Mouse (Mus musculus) mouse trophoblast stem cell (cell line): ENCODE results near the gene Lats2.

Source experiments
- in situ Hi-C, 2 experiments: fragments of 300-500 bp; cut with MseI, MboI; formaldehyde crosslinking; loops; 2 replicates in 1 of 2; 3 replicates in 1 of 2; pipeline ENCODE4 v1.15.1; 2025

Lats2 gene

DNA sequence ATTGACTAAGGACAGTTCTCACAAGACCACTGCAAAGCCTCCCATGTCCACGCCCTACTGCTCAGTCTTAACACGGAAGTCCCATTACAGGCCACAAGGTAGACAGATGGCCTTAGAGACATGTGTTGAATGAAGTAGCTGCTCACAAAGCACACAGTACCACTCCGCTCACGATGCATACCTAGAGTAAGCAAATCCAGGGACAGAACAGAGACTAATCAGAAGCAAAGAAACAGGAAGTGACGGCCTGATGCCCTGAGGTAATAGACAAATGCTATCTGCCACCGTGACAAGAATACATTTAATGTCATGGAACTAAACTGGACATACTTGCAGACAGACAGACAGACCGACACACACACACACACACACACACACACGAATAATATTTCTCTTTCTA is 17.5 kb downstream of the Lats2 start:
- in situ Hi-C loops, result no loop called here

DNA sequence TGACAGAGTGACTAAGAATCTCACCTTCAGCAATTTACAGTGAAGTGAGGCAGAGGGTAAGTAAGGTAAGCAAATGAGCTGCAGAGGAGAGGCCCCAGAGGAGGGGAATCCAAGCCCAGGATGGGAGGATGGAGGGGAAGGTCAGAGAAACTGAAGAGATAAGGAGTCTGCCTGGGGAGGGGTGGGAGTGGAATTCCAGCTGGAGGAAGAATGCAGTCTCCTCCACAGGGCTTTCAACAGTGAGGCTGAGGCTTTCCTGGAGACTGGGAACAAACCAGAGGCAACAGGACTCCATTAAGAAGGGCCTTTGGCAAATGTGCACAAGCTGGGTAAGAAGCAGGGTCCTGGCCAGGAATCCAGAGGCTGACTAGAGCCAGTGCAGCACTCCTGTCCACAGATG is 21.1 kb downstream of the Lats2 start:
- in situ Hi-C loops, result no loop called here

DNA sequence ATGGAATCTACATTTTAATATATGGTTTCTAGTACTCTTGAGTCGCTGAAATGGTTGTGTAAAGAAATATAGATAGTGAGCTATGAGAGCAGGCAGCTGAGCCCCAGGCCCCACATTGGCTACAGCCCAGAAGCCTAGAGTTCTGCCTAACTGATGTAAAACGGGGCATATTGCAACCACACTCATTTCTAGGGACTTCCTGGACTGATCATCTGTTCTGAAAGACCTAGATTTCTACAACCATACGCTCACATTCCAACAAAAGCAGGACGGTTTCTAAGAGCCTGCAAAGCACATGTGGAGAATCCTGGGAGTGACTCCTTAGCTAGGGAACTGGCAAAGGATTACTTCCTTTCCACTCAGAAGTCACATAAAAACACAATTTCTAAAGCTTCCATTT is 22.0 kb downstream of the Lats2 start:
- in situ Hi-C loops, result no loop called here

DNA sequence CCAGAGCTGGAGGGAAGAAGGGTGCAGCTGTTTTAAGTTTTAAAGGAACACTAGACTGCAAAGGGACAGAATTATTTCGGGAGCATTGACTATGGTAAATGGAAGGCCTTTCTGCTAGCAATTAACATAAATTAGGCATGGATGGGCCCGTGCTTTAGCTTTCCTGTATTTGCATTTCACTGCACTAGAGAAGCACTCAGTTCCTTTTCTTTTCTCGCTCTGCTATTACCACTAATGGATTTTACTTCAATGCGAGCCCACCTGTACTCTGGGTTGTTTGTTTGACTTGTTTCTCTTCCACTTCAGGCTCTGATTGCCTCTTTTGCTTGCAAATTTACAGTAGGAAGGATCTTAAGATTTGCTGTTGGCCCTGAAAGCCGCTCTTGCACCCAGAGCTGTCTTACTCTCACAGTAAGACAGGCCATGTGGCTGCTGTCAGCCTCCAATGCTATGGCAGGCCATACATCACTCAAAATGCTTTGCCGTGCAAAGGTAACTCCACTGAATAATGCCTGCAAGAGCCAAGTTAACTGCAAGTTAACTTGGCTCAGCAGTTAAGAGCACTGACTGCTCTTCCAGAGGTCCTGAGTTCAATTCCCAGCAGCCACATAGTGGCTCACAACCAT is 25.4 kb downstream of the Lats2 start:
- in situ Hi-C loops, result no loop called here

DNA sequence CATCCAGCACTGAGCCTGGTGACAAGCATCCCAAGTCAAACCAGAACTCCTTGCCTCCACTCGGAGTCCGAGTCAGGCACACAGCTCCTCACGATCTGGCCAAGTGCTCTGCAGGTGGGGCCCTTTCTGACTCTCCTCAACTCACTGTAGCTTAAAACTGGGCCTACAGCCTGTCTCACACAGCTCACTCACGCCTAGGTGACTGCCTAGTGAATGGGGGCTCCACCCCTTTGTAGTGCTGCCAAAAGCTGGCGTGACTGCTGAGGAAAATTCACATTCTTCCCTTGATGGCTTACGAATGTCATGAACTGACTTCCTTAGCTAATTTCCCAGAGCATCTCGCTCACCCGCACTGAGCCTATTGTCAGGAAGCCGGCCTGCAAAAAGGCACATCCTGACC is 27.7 kb downstream of the Lats2 start:
- in situ Hi-C loops, result no loop called here

DNA sequence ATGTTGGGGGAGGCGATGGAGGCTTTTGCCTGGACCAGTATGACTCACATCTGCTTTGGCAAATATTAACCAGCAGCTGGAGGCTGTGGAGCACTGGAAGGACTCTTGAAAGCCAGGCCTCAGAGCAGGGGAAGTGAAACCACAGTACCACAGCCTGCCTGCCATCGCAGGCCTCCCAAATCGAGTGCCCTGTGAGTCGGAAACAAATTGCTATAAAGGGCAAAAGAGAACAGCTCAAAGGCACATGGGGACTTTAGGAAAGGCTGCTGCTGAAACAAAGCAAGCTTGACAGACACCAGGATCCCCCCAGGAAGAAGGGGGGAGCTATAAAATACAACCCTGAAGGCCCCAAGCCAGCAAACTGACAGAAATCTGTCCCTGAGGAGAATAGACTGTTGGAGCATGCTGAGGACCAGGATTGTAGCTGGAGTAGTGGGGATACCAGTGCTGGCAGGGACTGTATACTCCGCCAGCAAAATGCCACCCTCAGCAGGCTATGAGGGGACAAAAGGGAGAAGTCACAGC is 28.2 kb downstream of the Lats2 start:
- in situ Hi-C loops, result no loop called here

DNA sequence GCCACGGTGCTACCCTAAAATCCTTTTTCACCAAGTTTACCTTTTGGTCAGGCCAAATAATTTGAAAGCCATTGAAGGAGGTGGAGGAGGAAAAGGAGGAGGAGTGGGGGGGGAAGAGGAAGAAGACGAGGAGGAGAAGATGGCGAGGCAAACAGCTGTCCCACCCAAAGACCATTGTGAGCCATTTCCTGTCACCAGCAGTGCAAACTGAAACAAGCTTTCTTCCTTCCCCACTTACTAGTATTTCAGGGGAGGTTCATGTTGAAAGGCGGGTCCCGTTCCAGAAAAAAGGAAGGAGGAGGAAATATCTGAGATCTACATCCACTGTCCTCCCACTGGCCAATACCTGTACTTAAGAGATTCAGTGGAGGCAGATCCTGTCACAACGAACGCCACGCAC is 28.8 kb downstream of the Lats2 start:
- in situ Hi-C loops, result no loop called here

DNA sequence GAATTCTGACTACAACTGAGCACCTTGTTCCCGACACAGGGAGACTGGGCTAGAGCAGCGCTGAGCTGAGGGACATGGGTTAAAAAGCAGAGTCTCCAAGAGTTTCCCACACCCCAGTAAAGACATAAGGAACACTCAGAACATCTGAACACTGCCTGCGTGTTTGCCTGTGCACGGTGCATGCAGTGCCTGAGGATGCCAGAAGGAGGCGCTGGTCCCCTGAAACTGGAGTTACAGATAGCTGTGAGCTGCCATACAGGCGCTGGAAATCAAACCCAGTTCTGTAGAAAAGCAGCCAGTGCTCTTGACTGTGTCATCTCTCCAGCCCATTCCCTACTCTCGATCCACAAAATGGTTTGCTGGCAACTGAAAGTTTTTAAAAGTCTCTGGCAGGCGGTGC is 32.0 kb downstream of the Lats2 start:
- in situ Hi-C loops, result no loop called here

DNA sequence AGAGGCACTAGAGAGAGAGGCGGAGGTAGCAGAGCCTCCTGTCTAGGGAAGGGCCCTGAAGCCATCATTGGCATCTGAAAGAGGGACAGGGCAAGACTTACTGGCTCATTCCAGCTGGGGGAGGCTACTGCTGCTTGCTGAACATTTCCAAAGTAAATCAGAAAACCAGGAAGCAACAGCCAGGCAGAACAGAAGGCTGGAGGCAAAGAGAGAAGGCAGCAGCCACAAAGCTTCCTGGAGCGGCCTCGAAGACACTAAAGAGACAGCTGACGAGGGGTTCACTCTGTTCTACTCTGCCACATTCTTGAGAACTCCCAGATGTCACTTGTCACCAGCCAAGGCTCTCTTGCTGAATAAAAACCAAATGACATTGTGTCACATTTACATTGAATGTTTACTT is 33.7 kb downstream of the Lats2 start:
- in situ Hi-C loops, result no loop called here

DNA sequence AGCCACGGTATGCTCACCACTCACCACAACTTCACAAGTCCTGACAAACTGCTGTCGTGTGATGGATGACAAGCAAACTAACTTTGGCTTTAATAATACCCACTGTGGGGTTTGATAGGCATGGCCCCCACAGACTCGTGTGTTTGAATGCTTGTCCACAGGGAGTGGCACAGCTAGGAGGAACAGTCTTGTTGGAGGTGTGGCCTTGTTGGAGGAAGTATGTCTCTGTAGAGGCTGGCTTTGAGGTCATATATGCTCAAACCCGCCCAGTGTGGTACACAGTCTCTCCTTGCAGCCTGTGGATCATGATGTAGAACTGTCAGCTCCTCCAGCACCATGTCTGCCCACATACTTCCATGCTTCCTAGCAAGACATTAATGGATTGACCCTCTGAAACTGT is 39.9 kb downstream of the Lats2 start:
- in situ Hi-C loops, result no loop called here

DNA sequence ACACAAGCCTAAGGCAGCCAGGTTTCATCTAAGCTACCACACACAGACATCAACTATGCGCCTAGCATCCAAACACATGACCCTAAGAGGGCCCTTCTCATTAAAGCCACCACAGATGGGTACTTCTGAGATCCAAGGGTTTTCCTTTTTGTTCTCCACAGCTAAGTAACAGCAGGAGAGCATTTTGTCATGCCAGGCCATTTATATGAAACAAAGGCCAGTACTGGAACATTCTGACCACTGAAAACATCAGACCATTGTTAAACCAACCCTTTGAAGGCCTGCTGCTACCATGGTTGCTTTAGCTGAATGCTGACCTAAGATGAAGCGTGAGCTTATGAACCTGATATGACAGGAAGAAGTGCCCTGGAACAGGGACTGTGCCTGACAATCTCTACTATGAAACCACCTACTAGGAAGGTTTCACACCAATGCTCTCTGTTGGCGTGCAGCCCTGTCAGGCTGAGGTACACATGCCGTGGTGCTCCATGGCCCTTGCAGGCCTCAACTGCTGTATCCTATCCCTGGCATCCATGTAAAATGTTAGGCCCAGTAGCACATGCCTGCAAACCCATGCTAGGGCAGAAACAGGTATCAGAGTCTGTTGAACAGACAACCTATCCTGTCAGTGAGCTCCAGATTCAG is 41.5 kb downstream of the Lats2 start:
- in situ Hi-C loops, result no loop called here

DNA sequence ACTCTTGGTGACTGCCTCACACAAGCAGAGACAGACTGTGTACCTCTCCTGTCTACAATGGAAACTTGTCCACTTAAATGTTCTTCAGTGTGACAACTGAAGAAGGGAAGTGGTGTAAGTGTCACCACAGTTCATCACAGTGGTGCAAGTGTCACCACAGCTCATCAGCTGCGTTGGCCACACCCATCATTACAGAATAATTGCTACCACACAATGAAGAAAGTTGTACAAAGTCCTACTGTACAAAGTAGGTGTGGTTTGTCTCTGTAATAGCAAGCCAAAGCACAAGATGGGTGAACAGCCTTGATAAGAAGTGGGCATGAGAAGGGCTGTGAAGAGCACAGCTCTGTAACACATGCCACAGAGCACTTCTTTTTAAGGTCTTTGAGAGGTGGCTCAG is 45.3 kb downstream of the Lats2 start:
- in situ Hi-C loops, result no loop called here

DNA sequence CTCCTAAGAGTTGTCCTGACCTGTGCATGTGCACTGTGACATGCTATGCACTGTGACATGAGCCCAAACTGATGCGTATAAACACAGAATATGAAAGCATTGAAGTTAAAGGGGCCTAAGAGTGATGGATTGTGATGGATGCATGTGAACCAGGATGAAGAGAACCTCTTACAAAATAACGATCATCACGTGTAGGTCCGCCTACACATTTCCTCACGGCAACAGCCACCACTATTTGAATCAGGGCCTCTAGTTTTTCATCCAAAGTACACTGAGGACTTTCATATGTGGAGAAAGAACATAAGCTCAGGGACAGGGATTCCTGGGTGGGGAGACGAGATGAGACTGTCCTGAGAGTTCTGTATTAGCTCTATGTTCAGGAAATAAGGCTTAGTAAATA is 47.1 kb downstream of the Lats2 start:
- in situ Hi-C loops, result no loop called here

DNA sequence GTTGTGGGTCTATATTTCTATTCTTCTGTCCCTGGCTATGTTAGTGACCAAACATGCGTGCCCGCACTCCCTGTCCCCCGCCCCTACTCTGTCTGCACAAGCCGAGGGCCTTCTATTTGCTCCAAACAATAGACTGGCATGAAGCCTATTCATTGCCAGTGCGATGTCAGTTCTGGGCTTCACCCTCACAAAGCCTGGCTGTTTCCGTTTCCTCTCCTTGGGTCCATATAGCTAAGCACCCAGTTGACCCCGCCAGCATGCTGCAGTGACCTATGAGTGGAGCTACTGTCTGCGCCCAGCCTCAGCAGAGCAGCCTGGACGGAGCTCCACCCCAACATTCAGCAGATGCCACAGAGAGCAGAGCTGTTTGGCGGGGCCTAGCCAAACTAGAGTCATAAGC is 49.0 kb downstream of the Lats2 start:
- in situ Hi-C loops, result no loop called here

DNA sequence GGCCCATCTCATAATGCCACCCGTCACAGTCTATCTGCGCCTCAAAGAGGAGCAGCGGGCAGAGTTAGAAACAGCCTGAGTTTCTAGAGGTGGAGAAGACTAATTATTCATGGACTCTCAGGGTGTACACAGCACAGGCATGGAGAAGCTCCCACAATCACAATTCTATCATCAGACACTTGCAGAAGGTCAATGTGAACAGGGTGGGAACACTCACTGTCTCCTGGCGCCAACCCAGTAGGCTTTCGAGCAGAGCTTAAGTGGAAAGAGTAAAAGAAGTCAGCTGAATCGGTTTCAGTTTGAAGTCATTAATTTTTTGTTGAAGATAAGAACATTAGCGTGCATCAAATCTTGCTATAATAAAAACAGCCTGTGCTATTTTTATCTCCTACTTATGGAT is 49.6 kb downstream of the Lats2 start:
- in situ Hi-C loops, result no loop called here

DNA sequence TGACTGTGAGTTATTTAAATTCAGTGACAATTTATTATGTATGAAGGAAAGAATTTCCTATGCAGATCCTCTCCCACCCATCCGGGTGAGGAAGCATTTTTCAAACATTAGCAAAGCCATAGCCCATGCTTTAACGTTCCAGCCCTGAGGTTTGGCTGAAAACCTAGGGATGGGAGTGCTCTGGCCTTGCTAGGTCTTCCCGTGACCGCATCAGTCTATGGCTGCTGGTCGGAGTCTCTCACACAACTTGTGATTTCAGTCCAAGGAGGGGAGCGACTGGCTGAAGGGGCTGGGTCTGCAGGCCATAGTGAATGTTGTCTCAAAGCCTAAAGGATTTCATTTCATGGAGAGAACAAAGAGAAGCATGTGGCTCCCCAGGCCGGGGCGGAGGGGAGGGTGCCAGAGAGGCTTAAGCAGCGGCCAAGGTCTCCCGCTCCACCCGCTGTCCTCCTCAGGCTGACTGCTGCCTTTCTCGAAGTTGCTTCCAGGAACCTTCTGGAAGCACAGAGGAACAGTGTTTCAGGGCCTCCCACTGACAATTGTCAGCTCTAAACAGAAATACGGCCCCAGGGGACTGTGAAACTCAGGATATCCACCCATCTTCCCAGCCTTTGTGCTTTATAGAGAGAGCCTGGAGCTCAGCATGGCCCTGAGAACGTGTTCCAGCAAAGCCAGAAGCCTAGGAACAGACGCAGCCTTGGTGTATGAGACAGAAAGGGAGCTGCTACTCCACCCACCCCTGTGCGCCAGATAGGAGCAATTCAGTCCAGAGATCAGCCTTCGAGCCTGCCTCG is 50.9 kb downstream of the Lats2 start:
- in situ Hi-C loops, result no loop called here

DNA sequence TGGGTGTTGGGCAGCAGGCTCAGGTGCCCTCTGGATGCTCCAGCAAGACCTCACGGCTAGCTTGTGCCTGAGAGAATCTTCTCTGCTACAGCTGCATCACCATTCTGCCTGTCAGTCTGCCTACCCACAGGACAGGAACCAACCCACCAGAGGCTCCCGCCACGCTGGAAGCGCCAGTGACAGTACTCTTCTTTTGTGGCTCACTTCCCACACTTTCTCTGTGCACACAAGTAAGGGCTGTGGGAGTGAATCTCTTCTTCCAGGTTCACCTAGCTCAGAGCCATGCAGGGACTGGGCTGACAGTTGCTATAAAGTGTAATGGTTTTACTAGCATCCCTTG is 51.5 kb downstream of the Lats2 start:
- in situ Hi-C loops, result no loop called here

DNA sequence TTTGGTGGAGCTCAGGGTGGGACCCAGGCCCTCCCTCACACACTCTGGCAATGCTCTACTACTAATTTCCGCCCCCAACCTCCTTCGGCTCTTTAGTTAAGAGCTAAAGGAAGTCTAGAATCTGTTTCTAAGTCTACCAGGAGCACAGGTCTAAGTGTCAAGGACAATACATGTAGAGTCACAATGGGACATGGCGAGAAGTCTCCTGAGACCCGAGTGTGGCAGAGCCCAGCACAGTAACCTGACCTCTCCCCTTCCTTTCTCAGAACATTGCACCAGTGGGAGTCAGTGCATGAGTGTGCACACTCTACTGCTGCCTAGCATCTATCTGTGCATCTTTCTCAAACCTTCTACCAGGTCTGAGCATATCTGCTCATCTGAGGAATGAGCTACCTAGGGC is 52.4 kb downstream of the Lats2 start:
- in situ Hi-C loops, result no loop called here

DNA sequence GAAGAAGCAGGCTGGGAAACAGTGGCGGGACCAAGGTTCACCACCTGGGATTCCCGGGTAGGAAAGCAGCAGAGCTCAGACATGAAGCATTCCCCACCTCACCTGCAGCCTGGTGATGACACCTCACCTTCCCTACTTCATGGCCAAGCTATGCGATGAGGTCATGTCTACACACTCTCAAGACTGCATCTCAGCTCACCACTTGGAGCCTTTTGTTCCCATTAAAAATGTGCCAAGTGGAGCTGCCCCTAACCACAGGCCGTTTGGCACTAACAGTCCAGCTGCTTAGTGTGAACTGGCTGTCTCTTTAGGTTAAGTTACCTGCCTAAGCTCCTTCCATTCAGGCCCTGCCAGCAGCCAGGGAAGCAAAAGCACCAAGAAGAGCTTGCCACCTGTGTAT is 53.1 kb downstream of the Lats2 start:
- in situ Hi-C loops, result no loop called here

DNA sequence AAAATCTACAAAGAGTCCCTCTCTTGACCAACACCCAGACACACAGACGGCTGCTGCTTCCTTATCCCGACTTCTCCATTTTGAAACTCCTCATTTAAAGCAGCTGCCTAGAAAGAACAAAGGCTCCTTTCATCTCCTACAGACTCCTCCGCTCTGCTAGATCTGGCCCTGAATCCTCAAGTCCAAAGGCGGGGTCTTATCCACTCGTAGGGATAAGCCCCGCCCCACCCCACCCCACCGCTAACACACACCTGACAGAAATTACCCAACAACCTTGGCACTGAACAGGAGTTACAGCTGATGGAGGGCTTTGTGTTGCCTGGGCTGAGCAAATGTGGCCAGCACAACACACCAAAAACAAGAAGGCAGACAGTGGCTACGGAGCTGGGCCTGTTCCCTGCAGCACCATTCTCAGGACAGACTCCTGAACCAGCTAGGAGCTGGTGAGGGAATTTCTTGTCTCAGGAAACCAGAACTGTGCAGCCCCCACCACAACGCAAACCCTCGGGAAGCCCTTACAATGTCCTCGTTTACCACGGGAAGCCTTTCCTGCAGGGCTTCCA is 56.2 kb downstream of the Lats2 start:
- in situ Hi-C loops, result no loop called here

DNA sequence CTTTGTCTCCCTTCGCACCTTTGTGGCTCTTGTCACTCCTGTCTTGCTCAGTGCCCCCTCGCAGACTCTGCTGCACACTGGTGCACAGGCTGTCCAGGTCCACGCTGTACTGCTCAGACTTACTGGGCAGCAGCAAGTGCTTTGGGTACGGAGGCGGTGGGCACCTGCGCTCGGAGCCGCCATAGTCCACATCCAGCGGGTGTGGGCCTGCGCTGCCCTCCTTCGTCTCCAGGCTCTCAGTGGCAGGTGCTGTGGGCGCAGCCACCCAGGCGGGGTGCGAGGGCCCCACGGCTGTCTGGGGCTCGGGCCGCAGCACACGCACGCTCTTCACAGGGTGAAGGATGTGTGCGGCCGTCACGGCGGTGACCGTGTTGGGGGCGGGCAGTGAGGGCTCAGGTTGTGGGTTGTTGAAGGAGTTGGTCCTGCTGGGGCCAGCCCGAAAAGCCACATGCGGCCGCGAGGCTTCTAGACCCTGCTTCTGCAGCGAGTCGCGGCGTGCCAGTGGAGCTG is 58.7 kb downstream of the Lats2 start:
- in situ Hi-C loops, result no loop called here

DNA sequence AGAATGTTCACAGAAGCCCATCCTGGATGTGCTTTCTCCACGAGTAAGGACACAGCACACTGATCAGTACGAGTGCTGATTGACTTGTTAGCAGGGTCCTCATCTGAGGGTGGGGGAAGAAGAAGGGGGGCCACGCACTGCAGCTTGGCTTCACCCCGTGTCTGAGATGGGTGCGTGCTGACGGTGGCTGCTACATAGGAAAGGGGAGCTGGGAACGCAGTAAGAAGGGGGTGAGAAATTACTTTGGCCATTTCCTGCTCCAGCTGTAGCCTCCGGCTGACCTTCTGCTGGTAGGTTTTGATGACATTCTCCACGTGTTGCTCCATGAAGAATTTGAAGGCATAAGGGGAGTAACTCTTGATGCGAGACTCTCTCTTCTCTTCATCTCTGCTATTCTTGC is 59.2 kb downstream of the Lats2 start:
- in situ Hi-C loops, result no loop called here

DNA sequence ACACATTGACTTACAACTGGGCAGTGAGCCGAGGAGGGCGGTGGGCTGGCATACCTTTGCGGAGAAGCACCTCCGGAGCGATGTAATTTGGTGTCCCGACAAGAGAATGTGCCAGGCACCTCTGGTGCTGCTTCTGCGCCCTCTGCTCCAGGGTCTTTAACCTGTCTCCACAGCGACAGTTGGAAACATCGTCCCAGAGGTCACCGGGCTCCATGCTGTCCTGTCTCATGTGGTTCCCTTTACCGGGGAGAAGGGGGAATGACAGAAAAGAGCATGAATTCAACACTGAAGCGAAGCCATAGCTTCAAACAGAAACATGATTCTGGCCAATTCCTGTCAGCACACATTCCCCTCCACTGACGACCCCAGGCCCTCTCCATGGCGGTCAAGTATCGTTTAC is 62.1 kb downstream of the Lats2 start:
- in situ Hi-C loops, result no loop called here
